Mouse (Mus musculus) ovary, postnatal 14 days (tissue): ENCODE data around the gene Sell.

Experiments used
- DNase-seq: peaks from one replicate; pipeline ENCODE4 v3.0.0; 2022; ENCODE audit warnings: low spot score

The Sell gene

GRCm38 (mm10) chr1:164074606-164075140 is 12.9 kb downstream of the Sell start:
- DNase-seq: no peak

DNA sequence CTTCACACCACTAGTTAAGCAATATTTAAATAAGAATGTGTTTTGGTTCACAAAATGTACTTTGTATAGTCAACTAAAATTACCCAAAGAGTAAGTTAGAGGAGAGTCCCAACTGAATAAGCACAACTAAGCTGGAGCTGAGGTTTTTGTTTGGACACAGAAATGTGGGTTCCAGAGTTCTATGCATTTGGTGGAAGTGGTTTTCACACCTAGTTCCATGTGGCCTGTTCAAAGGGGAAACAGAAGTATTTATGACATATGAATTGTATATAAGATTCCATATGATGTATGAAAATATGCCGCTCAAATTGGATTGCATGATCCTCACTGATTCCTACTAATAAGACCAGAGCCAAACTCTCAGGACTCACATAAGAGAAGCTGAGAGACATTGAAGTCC is 13.6 kb downstream of the Sell start:
- no peak for DNase-seq

DNA sequence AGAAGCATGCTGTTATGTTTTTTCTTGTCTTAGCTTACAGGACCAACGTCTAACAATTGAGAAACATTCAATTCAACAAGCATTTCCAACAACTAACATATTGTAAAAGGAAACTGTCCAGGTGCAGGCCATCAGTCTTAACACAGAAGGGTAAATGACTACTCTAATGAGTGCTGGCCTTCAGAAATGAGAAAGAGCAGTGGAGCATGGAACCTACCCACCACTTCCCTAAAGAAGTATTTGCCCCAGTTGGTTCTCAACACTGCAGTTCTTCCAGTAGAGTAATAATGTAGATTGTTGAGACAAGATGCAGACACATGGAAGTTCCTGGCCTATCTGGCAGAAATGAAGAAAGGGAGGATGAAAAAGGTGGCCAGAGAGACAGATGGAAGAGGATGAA is 14.7 kb downstream of the Sell start:
- DNase-seq: no peak

GRCm38 (mm10) chr1:164077031-164077430 is 15.2 kb downstream of the Sell start:
- no peak for DNase-seq

DNA sequence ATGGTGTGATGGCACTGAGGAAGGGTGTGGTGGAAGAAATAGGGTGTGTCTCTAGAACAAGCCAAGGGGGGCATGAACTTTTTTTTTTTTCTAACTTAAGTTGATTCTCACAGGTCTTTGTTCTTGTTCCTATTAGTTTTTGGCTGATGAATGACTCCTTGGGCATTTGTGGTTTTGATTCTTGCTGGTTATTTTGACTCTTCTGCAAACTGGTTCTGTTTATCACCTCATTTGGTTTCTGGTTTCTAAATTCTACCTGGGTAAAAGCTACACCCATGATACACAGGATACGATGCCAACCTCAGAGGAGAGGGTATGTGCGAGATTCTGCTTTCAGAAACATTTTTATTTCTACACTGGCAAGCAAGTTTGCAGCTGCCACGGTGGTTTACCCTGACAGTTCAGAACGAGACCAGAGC is 16.6 kb downstream of the Sell start:
- DNase-seq: no peak

- no peak for DNase-seq
These were observed 17.3 kb downstream of the Sell start for GRCm38 (mm10) chr1:164079091-164079490.

GRCm38 (mm10) chr1:164083046-164083445 is 21.3 kb downstream of the Sell start:
- DNase-seq: no peak

DNA sequence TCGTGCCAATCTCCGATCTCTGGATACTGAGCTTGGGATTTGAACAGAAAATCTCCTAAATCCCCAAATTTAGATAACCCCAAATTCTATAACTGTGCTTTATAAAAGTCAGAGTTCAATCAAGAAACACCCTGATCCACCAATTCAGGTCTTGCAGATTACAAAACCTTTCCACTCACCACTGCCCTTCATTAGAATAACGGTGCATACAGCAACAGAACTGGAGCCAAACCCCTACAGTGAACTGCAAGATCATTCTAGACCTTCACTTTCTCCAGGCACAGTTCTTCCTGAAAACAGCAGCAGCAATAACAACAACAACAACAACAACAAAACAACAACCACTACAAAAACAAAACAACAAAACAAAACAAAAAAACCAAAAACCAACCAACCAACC is 25.0 kb downstream of the Sell start:
- no peak for DNase-seq

DNA sequence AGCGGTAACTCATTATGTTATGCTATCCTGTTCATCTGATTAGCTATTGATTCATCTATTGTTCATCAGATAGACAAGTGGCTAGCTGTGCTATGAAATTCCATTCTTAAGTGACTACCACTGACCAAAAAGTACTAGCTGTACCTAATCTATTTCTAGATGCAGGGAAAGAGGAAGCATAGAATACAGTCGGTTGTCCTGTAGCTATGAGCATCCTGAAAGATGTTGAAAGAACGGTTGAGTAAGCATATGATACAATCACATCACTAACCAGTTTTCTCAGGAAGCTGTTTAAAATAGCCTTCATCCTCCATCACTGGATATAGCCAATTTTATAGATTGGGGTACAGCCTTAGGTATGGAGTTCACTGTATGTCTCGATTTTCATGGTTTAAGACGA is 26.1 kb downstream of the Sell start:
- DNase-seq: no peak

DNA sequence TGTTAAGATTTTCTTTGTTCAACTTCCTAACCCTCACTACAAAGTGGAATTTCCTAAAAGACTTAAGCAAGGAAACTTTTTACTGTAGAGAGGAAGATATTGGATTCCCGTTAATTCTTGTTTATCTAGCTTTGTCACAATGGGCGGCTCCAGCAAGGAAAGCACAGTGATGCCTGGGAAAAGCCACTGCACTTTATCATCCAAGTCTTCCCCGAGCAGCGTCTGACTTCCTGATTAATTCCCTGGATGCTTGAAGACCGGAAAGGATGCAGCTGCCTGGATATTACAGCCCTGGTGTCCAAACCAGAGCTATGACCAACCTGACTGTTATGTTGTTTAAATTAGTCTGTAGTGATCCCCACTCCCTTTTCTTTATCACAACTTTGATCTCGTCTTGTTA is 35.0 kb downstream of the Sell start:
- DNase-seq: no peak

GRCm38 (mm10) chr1:164097911-164098310 is 36.1 kb downstream of the Sell start:
- no peak for DNase-seq

DNA sequence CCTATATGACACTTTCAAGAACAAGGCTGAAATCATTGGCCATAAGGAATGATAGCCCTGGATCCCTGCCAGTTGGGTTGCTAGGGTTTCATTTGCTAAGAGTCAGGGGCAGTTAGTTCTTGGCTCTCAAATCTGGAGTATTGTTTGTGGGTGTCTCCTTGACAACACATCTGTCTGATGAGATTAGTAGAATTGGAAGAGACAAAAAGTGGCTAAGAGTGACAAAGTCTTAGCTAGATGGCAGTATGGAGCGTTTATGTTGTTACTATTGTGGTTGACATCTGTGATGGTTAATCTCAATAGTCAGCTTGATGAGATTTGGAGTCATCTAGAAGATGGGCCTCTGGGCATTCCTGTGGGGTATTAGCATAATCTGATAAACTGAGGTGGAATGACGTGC is 36.6 kb downstream of the Sell start:
- no peak for DNase-seq

GRCm38 (mm10) chr1:164109763-164110162 is 48.0 kb downstream of the Sell start:
- DNase-seq: no peak

GRCm38 (mm10) chr1:164110591-164111329 is 49.0 kb downstream of the Sell start:
- DNase-seq: no peak

- DNase-seq: no peak
These were observed 52.5 kb downstream of the Sell start for GRCm38 (mm10) chr1:164114280-164114679.

- DNase-seq: no peak
These were observed 53.2 kb downstream of the Sell start, which contains the start of gene Selp for GRCm38 (mm10) chr1:164114947-164115493. Gene Selp (plus strand): TSS chr1:164115264.

DNA sequence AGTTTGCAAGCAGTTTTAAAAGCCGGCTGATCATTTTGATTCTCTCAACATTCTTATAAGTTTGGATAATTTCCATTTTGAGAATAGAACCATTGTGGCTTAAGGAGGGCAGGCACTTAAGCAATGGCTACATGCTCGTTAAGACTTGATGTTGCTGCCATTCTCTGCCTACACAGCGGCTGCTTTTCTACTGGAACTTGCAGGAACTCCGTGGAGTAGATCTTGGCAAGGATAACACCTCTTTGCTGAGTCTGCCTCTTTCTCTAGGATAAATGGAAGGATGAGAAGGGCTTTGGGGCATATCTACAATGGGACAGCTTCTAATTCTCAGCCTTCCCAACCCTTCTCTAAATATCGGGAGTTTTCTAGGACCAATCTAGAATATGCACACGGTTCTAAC is 53.9 kb downstream of the Sell start:
- no peak for DNase-seq

GRCm38 (mm10) chr1:164117869-164118268 is 56.1 kb downstream of the Sell start:
- DNase-seq: no peak

DNA sequence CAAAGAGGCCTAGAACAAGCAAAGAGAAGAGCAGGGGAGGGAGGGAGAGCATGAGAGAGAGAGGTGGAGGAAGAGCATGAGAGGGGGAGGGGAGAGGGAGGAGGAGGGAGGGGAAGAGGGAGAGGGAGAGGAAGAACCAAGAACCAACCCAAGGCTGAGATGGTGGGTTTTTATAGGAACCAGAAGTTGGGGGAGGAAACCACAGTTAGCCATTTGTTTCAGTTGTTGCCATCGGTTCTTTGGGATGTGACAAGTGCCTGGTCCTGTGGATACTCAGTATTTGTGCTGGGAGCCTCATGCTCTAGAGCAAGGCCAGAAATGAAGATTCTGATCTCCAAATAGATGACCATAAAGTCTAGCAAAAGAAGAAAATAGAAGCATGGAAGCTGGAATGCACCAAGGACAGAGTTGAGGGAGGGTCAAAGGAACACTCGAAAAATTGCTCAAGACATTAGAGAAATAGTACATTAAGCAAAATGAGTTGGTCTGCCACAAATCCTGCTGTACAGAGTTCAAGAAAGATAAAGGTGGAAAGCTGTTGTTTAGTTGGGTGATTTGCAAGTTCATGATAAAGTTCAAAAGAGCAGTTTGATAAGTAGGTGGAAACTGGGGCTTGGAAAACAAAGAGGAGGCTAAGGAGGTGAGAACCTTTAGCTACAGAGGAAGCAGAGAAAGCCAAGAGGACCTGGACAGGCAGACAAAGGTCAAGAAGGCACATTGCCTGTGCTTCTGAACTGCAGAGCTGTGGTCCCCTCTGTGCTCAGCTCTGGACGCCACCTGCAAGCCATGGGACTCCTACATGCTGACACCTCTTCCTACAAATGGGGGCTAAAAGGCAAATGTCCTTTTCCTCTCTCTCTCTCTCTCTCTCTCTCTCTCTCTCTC is 58.4 kb downstream of the Sell start:
- DNase-seq: no peak

DNA sequence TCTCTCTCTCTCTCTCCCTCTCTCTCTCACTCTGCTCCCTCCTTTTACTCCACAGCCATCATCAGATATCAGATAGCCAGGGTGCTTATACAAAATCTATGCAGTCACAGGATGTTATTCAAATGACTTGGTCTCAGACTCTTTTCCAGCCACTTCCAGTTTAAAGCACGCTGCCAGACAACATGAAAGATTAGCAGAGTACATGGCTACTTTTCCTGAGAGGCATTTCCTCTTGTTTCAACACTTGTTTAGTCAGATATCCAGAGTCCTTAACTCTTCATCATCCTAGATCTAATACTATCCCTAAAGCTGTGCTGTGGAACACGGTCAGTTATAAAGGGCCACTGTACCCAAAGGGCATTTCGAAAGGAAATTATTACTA is 59.0 kb downstream of the Sell start:
- no peak for DNase-seq

- no peak for DNase-seq
These were observed 62.1 kb downstream of the Sell start for GRCm38 (mm10) chr1:164123836-164124235.

DNA sequence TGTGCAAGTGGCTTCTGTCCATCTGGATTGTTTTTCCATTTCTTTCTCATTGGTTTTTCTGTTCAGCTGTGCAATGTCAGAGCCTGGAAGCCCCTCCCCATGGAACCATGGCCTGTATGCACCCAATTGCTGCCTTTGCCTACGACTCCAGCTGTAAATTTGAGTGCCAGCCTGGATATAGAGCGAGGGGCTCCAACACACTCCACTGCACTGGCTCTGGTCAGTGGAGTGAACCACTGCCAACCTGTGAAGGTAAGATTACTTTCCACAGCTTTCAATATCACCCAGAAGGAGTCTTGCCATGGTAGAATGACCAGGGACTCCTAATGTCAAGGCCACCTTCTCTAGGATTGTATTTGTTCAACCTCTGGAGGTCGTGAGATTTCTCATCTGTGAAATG is 68.2 kb downstream of the Sell start:
- DNase-seq: no peak

GRCm38 (mm10) chr1:164132609-164133008 is 70.8 kb downstream of the Sell start:
- no peak for DNase-seq
